Comparison of ENCODE assay signal across 11 mouse cellular contexts in genomic region chr14:9811847-9812321, GRCm38 (mm10).
DNase-seq lines count a peak whose midpoint lies in the region; ATAC-seq lines count a peak whose summit lies in the region.
"Had no signal": no experiment of that assay in that cellular context is flagged by ENCODE, and none has a peak within 500 bp of the region (broad histone marks: within the 10 kb centered on the region; RNA-seq: fewer than 3 reads in every experiment).

No protein-coding gene starts in this region.

- peak; percentile 6 for DNase-seq in embryo, embryonic 11 days
- no peak for DNase-seq in embryo, embryonic 10 days (ENCODE audit: low spot score)
- DNase-seq in kidney, postnatal 14 days: peak; percentile 4
- DNase-seq in kidney, postnatal 25 days: no peak
- peak; percentile 52 to 74 for DNase-seq in layer of hippocampus, adult 18-20 months (ENCODE audit: low spot score in 2 of 2)
- no peak for DNase-seq in neural tube, embryonic 11.5 days (ENCODE audit: low spot score)
- DNase-seq in yolk sac, embryonic 10.5 days (ENCODE audit: low spot score): no peak
- DNase-seq: adrenal gland, postnatal 14 days; cerebellum, adult 2 months; heart, postnatal 4 days had no signal

- H3K4me2 ChIP-seq in neural tube, embryonic 11.5 days (ENCODE audit: low read depth): no peak overlapping the region
- no peak overlapping the region for H3K4me2 ChIP-seq in intestine, embryonic 16.5 days (ENCODE audit: low read depth, low read length)

- no peaks in the 10 kb centered on the region for H3K36me3 ChIP-seq in neural tube, embryonic 11.5 days (ENCODE audit: control insufficient read depth, insufficient read depth, low read length)
- H3K36me3 ChIP-seq in intestine, embryonic 16.5 days (ENCODE audit: control insufficient read depth, insufficient read depth, low read length): no peaks in the 10 kb centered on the region

- no peak overlapping the region for H3K4me3 ChIP-seq in neural tube, embryonic 11.5 days (ENCODE audit: low read depth, low read length)
- H3K4me3 ChIP-seq in intestine, embryonic 16.5 days (ENCODE audit: low read length): no peak overlapping the region

- H3K9ac ChIP-seq in neural tube, embryonic 11.5 days (ENCODE audit: low read length): no peak overlapping the region
- no peak overlapping the region for H3K9ac ChIP-seq in intestine, embryonic 16.5 days (ENCODE audit: low read depth, low read length)

- no peak overlapping the region for H3K27ac ChIP-seq in neural tube, embryonic 11.5 days (ENCODE audit: low read depth, low read length)
- H3K27ac ChIP-seq in intestine, embryonic 16.5 days (ENCODE audit: low read length): no peak overlapping the region

- WGBS in neural tube, embryonic 11.5 days: 36% methylated on average over 9 of the region's 9 CpGs
- WGBS in intestine, embryonic 16.5 days: 62% methylated on average over 9 of the region's 9 CpGs

- H3K9me3 ChIP-seq in neural tube, embryonic 11.5 days (ENCODE audit: control insufficient read depth, low read length): no peaks in the 10 kb centered on the region
- H3K9me3 ChIP-seq in intestine, embryonic 16.5 days (ENCODE audit: control insufficient read depth, low read length): no peaks in the 10 kb centered on the region

- no peaks in the 10 kb centered on the region for H3K27me3 ChIP-seq in neural tube, embryonic 11.5 days (ENCODE audit: control insufficient read depth, insufficient read depth, low read length)
- no peaks in the 10 kb centered on the region for H3K27me3 ChIP-seq in intestine, embryonic 16.5 days (replicated peaks; ENCODE audit: control insufficient read depth, insufficient read depth, low read length)

- H3K4me1 ChIP-seq in neural tube, embryonic 11.5 days (ENCODE audit: control insufficient read depth, insufficient read depth, low read length): peaks cover 4% of the 10 kb centered on the region; the same call in 1 of the 2 replicates
- H3K4me1 ChIP-seq in intestine, embryonic 16.5 days (ENCODE audit: control insufficient read depth, insufficient read depth, low read length): no peaks in the 10 kb centered on the region

- peak; percentile 67; the same call in 1 of the 2 replicates for ATAC-seq in neural tube, embryonic 11.5 days (ENCODE audit: insufficient read depth, low FRiP score, low TSS enrichment)
- no peak for ATAC-seq in intestine, embryonic 16.5 days

Comparison
In these comparisons a context has a peak if more than half of its experiments do, and no peak if none do; other contexts are left out.
1. DNase-seq: peak in embryo, embryonic 11 days (single experiment), kidney, postnatal 14 days (single experiment) and layer of hippocampus, adult 18-20 months (2 of 2); none in embryo, embryonic 10 days (single experiment), kidney, postnatal 25 days (0 of 2), neural tube, embryonic 11.5 days (single experiment) and yolk sac, embryonic 10.5 days (single experiment).